Mouse (Mus musculus) left cerebral cortex, adult 9 months (tissue): ENCODE data around the gene Man2b1.

Source experiments
- DNase-seq, 2 experiments: peaks; one replicate each; pipeline ENCODE4 v3.0.0; 2022; ENCODE audit warnings: low spot score in 2 of 2

The Man2b1 gene

DNA sequence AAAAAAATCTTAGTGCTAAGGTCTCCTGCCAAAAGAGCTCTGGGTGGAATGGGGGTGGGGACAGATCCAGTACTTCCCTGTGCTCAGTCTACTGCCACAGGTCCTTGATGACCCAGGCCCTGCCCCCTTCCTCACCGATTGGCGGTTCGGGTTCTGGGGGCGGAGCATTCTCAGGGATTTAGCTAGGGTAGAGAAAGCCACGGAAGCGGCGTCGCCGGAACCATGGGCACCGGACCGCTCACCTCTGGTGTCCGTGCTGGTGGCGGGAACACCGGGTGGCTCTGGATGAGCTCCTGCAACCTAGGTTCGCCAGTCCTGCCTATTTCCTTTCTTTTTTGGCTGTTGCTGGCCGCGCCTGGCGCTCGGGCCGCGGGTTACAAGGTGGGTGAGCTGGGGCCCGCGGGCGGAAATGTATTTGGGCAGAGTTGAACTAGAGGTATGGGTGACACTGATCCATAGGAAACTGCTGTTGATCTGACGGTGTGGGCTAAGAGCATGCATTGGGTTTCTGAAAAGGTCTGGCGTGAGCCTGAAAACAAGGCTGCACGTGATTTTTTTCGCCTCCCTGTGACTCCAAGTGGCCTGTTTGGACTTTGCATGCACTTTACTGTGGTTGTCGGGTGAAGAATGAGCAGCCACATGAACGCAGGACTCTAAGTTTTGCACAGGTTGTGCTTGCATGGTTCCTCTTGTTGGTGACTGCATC is at the start of gene Man2b1:
Gene Man2b1 (plus strand): TSS at position 163 of the 706 bp plus-strand sequence.
- DNase-seq, result peak; percentile 68 to 91

DNA sequence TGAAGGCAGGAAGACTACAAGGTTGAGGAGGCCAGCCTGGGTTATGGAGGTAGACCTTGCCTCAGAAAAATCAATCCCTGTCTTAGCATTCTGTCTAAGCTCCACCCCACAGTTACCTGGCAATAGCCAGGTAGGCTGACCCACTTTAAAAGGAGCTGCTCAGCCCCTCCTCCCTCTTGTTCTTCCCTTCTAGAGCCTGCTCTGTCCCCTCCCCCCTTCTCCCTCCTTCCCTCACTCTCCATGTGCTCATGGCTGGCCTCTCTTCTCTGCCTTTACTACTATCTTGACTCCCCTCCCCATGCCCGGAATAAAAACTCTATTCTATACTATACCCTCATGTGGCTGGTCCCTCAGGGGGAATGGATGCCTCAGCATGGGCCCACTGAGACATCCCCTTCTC is 49.2 kb upstream of the Man2b1 start:
- DNase-seq, result no peak

DNA sequence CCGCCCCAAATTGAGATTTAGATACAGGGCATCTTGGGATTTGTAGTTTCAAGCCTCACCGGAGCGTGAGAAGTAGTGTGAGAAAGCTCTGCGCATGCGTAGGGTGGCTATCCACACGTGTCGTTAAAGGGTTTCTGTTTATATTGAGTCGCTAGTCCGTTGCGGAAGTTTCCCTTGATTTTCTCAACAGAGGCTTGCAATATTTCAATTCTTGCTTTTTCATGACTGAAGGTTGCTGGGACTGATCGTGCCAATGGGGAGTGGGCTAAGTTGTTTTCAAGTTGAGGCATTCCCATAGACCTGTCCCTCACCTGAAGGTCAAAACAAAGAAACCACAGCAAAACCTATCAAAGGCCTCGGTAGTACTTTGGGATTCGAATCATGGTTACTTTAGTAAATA is 48.3 kb upstream of the Man2b1 start:
- peak in 1 of 2 experiments; percentile 76 for DNase-seq

DNA sequence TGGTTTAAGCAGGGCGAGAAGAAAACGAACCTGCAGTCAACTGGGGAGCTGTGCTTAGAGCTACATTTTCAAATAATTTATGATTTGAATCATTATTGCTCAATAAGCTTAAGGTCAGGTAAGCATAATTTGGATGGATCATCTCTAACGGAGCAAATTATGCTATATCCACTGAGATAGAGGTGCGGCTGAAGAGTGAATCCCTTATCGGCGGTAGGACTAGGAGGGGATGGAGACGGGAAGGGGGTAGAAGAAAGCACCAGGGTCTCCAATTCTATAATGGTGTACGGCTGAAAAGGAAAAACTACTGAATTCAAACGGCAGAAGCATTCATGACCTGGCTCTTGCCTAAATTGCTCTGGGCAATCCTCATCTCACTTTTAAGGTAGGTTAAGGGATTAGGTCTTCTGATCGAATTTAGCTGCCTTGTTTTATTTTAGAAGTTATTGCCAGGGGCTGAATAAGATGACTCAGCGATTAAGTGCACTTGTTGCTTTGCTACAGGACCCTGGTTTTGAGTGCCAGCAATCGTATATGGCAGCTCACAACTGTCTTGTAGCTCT is 47.8 kb upstream of the Man2b1 start:
- DNase-seq, result no peak

DNA sequence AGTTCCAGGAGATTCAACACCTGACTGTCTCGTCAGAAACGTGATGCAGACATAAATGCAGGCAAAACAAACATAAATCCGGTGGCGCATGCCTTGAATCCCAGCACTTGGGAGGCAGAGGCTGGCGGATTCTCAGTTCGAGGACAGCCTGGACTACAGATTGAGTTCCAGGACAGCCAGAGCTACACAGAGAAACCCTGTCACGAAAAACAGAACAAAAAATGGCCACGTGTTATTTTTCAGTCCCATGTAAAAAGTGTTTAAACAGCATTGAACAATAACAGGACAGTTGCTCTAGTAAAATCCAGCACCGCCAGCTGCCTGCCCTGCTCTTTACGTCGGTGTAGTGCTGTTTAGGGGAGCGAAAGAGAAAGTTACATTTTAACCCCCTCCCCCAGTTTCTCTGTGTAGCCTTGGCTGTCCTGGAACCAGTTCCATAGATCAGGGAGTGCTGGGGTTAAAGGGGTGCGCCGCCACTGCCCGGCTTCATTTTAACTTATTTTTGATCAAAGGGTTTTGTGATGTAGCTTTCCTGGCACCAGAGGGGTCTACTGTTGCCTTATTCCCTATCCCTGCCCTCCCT is 47.3 kb upstream of the Man2b1 start:
- no peak for DNase-seq

DNA sequence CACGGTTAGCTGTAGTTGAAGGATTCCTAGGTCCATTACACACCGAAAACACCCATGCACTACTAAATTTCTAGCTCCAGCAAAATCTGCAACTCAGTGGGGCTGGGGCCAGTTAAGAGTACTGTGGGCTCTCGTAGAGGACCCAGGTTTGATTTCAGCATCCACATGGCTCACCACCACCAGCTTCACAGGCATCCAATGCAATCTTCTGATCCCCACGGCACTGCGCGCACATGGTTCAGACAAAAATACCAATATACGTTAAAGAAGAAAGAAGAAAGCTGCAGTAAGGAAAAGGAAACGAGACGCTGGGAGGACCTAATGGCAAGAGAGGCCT is 46.7 kb upstream of the Man2b1 start:
- no peak for DNase-seq

DNA sequence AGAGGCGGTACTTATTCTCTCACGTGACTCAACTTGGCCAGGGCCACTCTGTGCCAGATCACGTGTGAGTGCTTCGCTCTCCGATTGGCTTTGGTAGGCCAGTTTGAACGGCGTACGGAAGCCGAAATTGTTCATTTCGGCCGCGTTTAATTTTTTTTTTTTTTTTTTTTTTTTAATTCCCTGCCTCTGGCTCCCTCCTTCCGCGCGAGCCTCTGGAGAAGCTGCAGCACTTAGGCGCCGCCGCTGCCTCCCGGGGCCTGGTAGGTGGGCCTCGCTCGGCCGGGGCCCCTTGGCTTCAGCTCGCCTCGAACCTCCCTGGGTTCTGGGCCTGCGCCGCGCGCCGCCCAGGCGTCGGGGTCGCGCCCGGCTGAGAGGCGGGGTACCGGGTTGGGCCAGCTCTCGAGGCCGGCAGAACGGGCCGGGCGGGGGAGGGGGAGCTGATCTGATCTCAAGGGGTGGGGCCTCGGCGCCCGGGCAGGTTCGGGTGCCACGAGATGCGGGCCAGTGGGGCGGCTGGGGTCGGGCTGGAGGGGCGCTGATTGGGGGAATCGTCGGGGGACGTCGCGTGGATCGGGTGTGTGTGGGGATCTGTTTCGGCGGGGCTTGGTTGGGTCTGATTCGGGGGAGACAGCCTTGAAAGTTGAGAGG is 46.2 kb upstream of the Man2b1 start, which contains the start of gene Tnpo2:
Gene Tnpo2 (plus strand): TSS at position 198 of the 648 bp plus-strand sequence.
- peak; percentile 90 to 94 for DNase-seq

DNA sequence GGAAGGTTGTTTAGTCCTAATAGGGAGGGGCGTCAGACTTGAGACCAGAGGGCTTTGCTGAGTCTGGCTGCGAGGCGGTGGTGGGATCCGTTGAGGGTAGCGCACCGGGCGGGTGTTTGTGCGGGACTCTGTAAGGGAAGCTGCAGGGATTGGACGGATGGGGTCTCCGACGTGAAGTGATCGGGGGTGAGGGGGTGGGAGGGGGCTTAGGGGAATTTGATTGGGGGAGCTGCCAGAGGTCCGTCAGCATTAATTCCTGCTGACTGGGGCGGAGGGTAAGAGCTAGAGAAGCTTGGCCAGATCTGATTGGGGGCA is 45.7 kb upstream of the Man2b1 start:
- DNase-seq, result no peak

DNA sequence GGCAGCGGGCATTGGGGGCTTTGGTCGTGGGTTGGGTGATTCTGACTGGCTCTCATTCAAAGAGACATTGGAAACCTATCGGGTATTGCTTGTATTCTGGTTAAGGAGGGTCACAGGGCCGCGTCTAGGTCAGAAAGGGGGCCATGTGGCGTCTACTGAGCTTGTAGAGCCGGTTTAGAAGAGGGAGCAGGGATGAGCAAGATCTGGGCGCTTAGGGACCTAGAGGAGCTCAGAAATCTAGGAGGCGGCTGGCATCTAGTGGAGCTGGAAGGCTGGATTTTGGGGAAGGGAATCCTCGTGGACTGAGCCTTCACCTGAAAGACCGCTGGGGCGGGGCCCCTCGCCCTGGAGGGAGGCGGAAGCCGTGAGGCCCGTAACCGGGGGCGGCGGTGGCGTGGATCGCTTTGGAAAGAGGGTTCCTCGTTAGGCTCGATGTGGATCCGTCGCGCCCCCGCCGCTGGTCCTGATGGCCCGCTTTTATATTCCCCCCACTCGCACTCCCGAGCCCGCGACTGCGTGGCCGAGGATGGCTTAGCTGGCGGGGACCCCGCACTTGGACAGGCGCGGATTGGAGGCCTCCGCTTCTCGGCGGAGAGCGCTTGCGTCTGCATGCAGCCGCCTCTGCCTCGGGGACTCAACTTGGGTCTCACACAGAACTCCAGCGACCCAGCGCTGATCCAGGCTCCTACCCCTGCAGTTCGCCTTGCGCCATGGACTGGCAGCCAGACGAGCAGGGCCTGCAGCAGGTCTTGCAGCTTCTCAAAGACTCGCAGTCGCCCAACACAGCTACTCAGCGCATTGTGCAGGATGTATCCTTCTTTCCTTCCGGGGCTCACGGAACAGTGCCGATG is 45.2 kb upstream of the Man2b1 start:
- peak in 1 of 2 experiments; percentile 49 for DNase-seq

DNA sequence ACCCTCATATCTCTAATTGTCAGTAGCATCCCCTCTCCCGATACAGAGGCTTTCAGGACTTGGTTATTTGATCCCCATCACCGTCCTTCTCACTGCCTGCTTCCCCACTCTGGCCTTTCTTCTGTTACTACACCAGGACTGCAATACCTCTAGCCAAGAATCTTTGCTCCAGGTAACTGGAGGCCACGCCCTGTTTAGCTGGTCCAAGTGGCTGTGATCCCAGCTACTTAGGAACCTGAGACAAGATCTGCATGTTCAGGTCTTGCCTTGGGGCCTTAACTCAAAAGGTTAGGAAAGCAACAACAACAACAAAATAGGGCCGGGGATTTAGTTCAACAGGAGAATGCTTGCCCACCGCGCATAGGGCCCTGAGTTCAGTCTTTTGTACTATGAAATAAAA is 39.5 kb upstream of the Man2b1 start:
- DNase-seq, result no peak

DNA sequence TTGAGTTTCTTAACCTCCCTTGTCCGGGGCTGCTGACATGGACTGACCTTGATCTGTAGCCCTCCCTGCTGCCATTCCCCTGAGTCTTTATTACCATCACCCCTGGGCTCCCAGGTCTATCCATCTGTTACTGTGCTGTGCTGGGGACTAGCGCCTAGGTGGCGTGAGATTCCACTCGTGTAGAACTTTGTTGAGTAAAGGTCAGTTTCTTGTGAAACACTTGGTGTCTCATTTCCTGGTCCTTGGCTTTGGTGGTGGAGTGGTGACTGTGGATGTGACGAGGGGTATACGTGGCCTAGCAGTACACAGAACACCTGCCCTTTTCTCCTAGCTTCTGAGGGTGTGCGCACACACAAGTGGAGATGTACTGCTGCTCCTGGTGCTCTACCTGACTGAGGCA is 25.7 kb upstream of the Man2b1 start:
- DNase-seq, result no peak

DNA sequence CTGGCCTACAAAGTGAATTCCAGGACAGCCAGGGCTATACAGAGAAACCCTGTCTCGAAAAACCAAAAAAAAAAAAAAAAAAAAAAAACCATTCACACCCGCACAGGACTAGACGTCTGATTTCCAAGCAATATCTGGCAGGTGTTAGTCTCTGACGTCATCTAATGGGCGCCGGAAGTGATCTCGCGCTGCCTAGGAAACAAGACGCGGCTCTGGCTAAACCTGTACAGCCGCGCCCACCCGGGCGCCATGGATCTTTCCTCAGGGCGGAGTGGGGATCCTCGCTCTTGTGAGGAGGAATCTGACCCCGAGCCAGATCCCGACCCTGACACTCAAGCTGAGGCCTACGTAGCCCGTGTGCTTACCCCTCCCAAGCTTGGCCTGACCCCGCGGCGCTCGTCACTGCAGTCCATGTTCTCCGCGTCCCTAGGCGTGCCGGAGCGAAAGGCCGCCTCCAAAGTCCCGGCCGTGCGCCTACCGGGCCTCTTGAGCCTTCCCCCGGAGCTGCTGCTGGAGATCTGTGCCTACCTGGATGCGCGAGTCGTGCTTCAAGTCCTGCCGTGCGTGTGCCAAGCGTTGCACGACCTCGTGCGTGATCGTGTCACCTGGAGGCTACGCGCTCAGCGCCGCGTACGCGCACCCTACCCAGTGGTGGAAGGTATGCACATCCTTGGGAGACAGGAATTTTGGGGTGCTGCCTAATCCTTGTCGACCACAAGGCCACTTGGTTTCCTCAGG is 23.0 kb upstream of the Man2b1 start, which contains the start of gene Fbxw9:
Gene Fbxw9 (plus strand): TSS at position 177 of the 738 bp plus-strand sequence.
- peak; percentile 84 to 94 for DNase-seq

DNA sequence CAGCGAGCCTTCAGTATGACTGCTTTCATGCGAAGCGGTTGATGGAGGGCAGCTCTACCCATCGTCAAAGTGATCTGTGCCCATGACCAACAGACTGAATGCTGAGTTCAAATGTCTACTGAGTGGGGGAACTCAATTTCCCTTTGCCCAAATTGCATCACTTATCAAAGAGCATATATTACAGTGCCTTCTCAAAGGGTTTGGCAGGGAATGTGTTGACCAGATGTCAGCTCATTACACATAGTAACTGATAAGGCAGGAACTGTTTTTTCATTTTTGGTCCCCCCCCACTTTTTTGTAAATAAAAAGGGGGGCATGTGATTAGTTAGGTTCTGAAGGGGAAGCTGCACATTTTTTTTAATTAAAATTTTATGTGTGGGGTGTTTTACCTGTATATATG is 20.5 kb upstream of the Man2b1 start:
- DNase-seq, result no peak

DNA sequence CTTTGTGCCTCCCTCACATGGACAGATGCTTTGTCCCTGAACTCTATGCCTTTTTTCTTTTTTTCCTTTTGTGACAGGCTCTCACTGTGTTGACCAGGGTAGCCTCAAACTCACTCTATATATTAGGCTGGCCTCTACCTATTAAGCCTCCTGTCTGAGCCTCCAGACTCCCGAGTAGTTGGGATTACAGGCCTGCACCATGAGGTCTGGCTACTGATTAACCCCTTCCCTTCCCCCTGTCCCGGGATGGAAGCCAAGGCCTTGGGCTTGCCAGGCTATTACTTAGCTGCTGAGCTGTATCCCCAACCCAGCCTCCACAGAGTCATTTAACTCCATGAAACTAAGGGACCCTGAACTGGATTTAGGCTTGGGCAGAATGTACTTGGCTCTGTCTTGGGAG is 17.9 kb upstream of the Man2b1 start:
- DNase-seq, result no peak

DNA sequence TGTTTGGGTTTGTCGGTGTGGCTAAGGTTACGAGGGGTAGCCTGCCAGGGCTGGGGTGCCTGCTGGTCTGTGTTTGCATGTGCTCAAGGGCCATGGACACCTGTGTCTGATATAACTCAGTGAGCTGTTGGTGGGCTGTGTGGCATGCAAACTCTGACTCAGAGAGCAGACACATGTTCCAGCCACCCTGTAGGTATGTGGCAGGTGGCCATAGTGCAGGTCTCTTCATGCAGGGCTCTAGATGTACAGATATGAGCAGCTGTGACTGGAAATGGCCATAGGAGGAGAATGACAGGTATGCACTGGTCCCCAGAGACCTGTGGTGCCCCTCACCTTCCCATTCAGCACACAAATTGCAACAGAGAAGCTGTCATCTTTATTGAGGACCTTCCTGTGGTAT is 15.9 kb upstream of the Man2b1 start:
- no peak for DNase-seq

DNA sequence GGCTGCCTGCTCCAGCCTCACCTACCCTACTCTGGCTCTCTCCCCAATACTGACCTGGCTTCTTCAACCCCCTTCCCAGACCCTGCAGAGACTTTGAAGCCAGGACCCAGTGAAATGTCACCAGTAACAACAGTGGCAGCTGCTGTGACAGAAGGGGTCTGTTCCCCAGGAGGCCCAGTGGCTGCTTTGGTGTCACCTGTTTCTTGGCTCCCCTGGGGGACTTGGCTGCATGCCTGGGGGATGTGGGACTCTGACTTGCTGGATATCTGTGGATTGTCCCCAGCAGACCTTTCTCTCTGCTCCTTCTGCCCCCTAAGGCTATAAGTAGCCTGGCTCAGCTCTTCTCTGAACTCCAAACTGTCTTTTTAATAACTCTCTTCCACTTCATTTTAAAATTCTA is 15.1 kb upstream of the Man2b1 start, which contains the start of gene Gm5741:
Gene Gm5741 (minus strand): TSS at position 1 of the 400 bp plus-strand sequence.
- DNase-seq, result no peak

DNA sequence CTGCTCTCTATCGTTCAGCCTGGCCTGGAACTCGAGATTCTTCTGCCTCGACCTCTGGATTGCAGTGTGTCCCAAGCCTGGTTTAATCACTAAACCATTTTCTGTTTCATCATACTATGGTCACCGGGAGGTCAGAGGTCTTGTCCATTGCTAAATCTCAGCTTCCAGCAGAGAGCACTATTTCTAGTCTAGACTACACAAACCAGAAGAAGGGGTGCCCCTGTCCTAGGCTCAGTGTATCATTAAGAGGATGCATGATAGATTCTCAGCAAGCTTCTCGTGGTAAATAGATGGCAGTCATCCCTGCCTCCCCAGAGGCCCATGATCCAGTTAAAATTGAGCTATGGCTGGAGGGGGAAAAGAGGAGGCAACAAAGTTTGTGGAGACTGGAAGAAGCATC is 12.0 kb upstream of the Man2b1 start:
- no peak for DNase-seq

DNA sequence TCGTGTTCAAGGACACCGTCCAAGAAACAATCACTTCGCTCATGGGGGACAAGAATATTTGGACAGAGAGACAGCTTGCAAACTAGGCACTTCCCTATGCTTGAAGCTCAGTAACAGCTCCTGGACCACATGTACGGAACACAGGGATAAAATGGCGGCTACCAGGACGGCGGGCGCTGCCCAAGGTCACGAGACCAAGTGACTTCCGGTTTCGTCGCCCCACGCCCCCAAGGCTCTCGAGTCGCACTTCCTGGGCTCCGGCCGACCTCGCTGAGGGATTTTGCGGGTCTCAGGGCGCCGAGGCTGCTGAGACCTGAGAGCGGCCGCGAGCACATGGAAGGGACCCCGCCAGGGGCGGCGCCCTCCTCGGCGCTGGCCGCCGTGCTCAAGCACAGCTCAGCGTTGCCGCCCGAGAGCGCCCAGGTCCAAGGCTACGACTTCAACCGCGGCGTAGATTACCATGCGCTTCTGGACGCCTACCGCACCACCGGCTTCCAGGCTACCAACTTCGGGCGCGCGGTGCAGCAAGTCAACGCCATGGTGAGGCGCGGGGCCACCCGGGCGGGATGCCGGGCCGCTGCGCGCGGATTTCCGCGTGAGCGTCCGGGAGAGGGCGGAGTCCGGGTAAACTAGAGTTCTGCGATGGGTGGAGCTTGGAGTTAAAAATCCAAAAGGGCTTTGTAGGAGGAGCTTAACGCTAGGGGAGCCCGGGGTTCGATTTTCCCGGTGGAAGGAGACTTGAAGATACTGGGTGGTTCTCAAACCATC is 11.4 kb upstream of the Man2b1 start, which contains the start of gene Dhps:
Gene Dhps (plus strand): TSS at position 244 of the 768 bp plus-strand sequence.
- DNase-seq, result peak; percentile 80 to 93

DNA sequence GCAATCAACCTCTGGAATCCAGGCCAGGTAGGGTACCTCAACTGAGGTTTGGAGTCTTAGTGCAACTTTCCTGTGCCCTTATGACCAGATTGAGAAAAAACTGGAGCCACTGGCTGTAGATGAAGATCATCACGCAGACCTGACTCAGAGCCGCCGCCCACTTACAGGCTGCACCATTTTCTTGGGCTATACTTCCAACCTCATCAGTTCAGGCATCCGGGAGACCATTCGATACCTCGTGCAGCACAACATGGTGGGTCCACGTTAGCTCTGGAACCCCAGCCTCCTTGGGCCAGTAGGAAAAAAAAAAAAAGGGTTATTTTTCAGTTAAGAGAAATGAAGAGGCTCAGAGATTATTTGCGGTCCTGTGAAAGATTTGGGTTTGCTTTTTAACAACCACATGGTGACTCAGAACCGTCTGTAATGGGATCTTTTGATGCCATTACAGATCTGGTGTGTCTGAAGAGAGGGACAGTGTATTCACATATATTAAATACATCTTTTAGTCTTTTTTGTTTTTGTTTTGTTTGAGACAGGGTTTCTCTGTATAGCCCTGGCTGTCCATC is 10.6 kb upstream of the Man2b1 start:
- no peak for DNase-seq

DNA sequence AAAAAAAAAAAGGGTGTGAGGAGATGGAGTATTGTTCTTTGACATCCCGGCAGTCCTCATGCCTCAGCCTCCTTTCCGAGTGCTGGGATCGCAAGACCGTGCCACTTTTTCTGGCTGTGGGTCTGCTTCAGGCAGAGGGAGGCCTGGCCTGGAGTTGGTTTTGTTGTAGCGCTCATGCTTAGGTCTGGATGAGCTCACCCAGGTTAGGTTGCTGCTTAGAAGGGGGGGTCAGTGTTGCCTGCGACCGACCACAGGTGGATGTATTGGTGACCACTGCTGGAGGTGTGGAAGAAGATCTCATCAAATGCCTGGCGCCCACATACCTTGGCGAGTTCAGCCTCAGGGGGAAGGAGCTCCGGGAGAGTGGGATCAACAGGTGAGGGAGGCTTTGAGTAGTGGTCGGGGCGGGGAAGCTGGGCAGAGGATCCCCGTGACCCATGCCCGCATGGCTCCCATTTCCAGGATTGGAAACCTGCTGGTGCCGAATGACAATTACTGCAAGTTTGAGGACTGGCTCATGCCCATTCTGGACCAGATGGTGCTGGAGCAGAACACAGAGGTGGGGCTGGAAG is 9.9 kb upstream of the Man2b1 start:
- no peak for DNase-seq
